In genomic region chr14:123626501-123627179, GRCm38 (mm10) we compare ENCODE assay signal across 7 mouse cellular contexts. TPM values are rescaled to one million over a fixed set of nuclear protein-coding genes. Genes with fewer than 3 reads are reported as not detected.
A peak's percentile ranks its signal among the peaks of the same experiment; 100 is the strongest.
DNase-seq lines count a peak whose midpoint lies in the region; ATAC-seq and TF ChIP-seq lines count a peak whose summit lies in the region.

Gene Nalcn, minus strand, starts transcription at chr14:123627144.

- TF ChIP-seq POLR2A in embryonic fibroblast, embryonic 13.5 days (IDR thresholded peaks at IDR 0.05; ENCODE audit: low read depth, low read length): no peak

- DNase-seq in Muller cell, postnatal 12 days (ENCODE audit: inconsistent ontology term): peak; percentile 55
- peak; percentile 84 for DNase-seq in brain, adult 2 months (ENCODE audit: low read depth, low spot score)
- DNase-seq in limb, embryonic 10.5 days (ENCODE audit: low spot score): peak; percentile 60
- DNase-seq in right cerebral cortex, adult 18-20 months: peak; percentile 64
- DNase-seq in T-cell, adult 2 months (ENCODE audit: low spot score): no peak

- H3K27ac ChIP-seq in embryonic fibroblast, embryonic 13.5 days (ENCODE audit: insufficient read depth, low read length): no peak within 1 kb of the TSS
- peak within 1 kb of the TSS; percentile 66 for H3K27ac ChIP-seq in hindbrain, embryonic 12.5 days
- H3K27ac ChIP-seq in limb, embryonic 10.5 days: 0 out of 2 replicates have a peak within 1 kb of the TSS, but pooled peaks have one; percentile 4

- H3K27me3 ChIP-seq in hindbrain, embryonic 12.5 days: no peaks in the 10 kb centered on the region
- H3K27me3 ChIP-seq in limb, embryonic 10.5 days (ENCODE audit: low read depth, poor library complexity, severe bottlenecking): peaks cover 26% of the 10 kb centered on the region

- no peaks in the 10 kb centered on the region for H3K4me1 ChIP-seq in embryonic fibroblast, embryonic 13.5 days (ENCODE audit: control insufficient read depth, insufficient read depth, low read length)
- 0 out of 2 replicates have a peak, but pooled peaks cover 3% of the 10 kb centered on the region for H3K4me1 ChIP-seq in hindbrain, embryonic 12.5 days
- peaks cover 9% of the 10 kb centered on the region for H3K4me1 ChIP-seq in limb, embryonic 10.5 days

- ATAC-seq in hindbrain, embryonic 12.5 days (ENCODE audit: low FRiP score): peak; percentile 90

- H3K4me3 ChIP-seq in embryonic fibroblast, embryonic 13.5 days (ENCODE audit: insufficient read depth, low read length): peak within 1 kb of the TSS; percentile 21
- peak within 1 kb of the TSS; percentile 59 for H3K4me3 ChIP-seq in hindbrain, embryonic 12.5 days
- peak within 1 kb of the TSS; percentile 61 for H3K4me3 ChIP-seq in limb, embryonic 10.5 days

- no peaks in the 10 kb centered on the region for H3K9me3 ChIP-seq in hindbrain, embryonic 12.5 days (replicated peaks)
- H3K9me3 ChIP-seq in limb, embryonic 10.5 days (replicated peaks): no peaks in the 10 kb centered on the region

- H3K36me3 ChIP-seq in hindbrain, embryonic 12.5 days: no peaks in the 10 kb centered on the region
- H3K36me3 ChIP-seq in limb, embryonic 10.5 days: no peaks in the 10 kb centered on the region

- TF ChIP-seq CTCF in embryonic fibroblast, embryonic 13.5 days (IDR thresholded peaks at IDR 0.05; ENCODE audit: borderline replicate concordance, insufficient read depth, low read length): no peak

- under 1% methylated on average over 47 of the region's 47 CpGs for WGBS in hindbrain, embryonic 12.5 days
- under 1% methylated on average over 47 of the region's 47 CpGs for WGBS in limb, embryonic 10.5 days

- peak within 1 kb of the TSS; percentile 83 for H3K4me2 ChIP-seq in hindbrain, embryonic 12.5 days (replicated peaks)

- peak within 1 kb of the TSS; percentile 62 for H3K9ac ChIP-seq in hindbrain, embryonic 12.5 days

RNA-seq across cellular contexts. Expression of gene Nalcn, which starts in this region (rescaled TPM):
- 0.25 and 0.74 TPM in 2 replicates for polyA plus RNA-seq in embryonic fibroblast, embryonic 13.5 days (2011; ENCODE audit: insufficient read length, low read depth, missing spikeins)
- polyA plus RNA-seq in hindbrain, embryonic 12.5 days (2016; fragmentation: Nextera tagmentation; extraction: Ambion mirVana): 4.5 and 4.6 TPM in 2 replicates
- polyA plus RNA-seq in limb, embryonic 10.5 days (2016; fragmentation: Nextera tagmentation; extraction: Ambion mirVana): 0.05 TPM in 1 of 2 replicates, not detected in the other

Comparison
In these comparisons a context has a peak if more than half of its experiments do, and no peak if none do; other contexts are left out.
1. Peak in DNase-seq, H3K4me3 ChIP-seq and H3K27ac ChIP-seq in limb, embryonic 10.5 days; RNA of the gene not detected or under 1 TPM.